Mouse (Mus musculus): ENCODE results near the gene Mrps6. TPM values are rescaled to one million over a fixed set of nuclear protein-coding genes. Genes with fewer than 3 reads are reported as not detected.
A peak's percentile ranks its signal among the peaks of the same experiment; 100 is the strongest.
"Not testable (repeated sequence)": the region's sequence is repeated elsewhere in the genome, so short reads cannot be mapped to it uniquely, and the experiment has no call there.

Gene Mrps6
- polyA plus RNA-seq, 1 experiment = 64.8 TPM

DNA sequence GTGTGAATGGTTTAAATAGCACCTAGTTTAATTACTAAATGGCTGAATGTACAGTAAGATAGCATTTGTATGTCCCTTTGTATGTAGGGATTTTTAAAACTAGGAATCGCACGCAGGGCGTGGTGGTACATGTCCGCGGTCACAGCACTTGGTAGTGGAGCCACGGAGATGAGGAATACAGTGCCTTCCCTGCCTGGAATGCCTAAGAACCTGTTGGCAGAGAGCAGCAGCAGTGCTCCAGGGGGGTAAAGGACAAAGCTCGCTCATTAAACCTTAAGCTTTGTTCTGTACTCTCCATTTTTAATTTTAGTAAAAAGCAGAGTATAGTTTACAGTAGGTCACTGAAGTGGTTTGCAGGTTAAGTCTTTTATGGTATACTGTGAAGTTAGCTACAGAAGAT is 3.5 kb downstream of the Mrps6 start:
- DNase-seq (ENCODE audit: extremely low spot score in 1 of 2, low spot score in 1 of 2) = no peak

DNA sequence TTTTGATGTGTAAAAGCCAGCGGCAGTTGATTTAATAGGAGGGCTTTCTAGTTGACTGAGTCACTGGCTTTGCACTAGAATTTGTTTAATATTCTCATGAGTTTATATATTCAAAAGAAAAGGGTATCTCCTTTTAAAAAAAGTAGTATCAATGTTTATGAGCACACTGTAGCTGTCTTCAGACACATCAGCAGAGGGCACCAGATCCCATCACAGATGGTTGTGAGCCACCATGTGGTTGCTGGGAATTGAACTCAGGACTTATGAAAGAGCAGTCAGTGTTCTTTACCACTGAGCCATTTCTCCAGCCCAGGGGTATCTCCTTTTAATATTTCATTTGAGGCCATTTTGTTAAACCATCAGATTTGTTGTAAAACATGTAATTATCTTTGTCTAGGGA is 4.8 kb downstream of the Mrps6 start:
- DNase-seq (ENCODE audit: extremely low spot score in 1 of 2, low spot score in 1 of 2) = no peak

DNA sequence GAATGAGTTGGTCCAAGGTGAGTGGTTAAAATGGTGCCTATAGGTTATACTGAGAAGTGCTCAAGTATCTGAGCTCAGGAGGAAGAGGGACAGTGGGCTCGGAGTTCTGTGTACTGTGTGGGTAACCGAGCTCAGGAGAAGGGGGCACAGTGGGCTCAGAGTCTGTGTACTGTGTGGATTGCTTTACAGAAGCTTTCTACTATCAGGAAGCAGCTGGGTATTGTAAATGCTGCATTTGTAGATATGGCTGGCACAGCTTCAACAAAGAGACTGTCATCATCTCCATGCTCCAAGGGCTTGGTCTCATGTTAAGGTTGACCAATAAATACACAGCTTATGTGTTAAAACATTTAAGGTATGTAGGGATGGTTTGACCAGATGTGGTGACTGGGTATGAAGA is 6.7 kb downstream of the Mrps6 start:
- no peak for DNase-seq (ENCODE audit: extremely low spot score in 1 of 2, low spot score in 1 of 2)

DNA sequence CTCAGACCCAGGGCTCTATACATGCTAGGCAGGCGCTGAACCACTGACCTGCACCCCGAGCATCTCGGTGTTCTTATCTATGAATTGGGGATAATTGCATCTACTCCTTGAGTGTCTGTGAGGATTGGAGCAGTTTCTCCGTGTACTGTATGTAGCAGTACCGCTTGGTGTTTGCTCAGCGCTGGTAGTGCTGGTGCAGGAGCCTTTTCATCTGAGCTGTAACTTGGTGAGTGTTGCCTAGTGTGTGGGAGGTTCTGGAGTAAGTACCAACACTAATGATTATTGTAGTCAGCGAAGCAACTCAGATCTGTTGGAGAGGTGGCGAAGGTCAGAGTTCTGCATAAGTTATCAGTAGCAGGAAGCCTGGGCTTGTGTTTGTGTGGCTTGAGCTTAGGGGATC is 12.3 kb downstream of the Mrps6 start:
- DNase-seq (ENCODE audit: extremely low spot score in 1 of 2, low spot score in 1 of 2) = no peak

- no peak for DNase-seq (ENCODE audit: extremely low spot score in 1 of 2, low spot score in 1 of 2)
Measured at GRCm38 (mm10) chr16:92076797-92077196, 18.7 kb downstream of the Mrps6 start.

DNA sequence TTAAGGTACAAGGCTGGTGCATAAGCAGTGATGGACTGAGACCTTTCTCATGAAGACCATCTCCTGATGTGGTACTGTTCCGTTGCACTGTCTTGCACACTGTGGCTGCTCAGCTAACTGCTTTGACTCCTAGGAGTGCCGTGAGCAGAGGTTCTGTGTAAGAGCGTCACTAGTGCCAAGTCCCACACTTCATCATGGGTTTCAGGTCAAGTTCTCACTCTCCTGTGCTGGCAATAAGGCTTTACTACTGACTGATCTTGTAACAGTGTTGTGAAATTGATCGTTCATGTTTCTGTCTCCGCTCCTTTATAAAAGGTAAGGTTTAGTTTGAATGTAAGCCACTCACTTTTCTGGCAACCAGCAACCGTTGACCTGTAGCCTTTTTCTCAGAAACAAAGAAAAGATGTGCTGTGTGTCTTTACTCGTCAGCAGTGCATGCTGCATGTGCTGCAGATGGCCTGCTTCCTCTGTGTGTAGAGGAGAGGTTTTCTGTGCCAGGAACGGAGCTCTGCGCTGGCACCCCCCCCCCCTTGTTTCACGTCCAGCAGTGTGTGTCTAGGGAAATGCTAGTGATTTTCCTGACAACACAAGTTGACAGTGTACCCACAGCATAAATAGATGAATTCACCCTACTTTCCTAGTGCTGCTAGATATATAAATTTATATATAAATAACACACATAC is 25.8 kb downstream of the Mrps6 start:
- no peak for DNase-seq (ENCODE audit: extremely low spot score in 1 of 2, low spot score in 1 of 2)

DNA sequence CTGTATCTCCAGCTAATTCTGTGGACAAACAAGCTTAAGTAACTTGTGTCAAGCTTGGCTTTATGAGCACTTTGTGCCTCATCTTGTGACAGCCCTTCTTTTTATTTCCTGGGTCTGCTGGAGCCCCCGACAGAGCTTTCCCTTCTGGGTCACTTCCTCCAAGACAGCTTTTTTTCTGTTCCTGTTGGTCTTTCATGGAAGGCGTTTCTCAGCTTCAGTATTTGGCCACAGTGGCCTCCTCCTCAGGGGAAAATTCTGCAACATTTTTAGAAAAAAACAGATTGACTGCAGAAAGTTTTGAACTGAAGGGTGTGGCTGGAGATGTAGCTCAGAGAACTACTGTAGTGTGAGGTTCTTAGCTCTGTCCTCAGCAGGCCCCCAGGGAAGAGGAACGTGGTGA is 31.2 kb downstream of the Mrps6 start:
- DNase-seq (ENCODE audit: extremely low spot score in 1 of 2, low spot score in 1 of 2) = no peak

DNA sequence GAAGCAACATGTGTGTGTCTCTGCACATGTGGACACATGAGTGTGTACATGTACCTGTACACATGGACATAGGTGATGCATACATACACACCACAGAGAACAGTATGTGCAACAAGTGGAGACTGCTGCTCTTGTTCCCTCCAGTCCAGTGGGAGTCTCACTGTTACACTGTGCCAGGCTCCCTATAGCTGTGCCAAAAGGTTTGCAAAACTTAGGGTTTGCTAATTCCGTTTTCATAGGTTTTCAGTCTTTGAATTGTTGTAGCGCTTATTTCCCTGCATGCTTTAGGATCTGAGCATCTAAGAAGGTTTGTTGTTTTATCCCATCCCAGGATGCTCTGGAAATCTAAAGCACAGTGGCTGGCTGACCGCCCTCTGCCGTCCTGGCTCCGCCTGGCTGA is 33.8 kb downstream of the Mrps6 start:
- no peak for DNase-seq (ENCODE audit: extremely low spot score in 1 of 2, low spot score in 1 of 2)

DNA sequence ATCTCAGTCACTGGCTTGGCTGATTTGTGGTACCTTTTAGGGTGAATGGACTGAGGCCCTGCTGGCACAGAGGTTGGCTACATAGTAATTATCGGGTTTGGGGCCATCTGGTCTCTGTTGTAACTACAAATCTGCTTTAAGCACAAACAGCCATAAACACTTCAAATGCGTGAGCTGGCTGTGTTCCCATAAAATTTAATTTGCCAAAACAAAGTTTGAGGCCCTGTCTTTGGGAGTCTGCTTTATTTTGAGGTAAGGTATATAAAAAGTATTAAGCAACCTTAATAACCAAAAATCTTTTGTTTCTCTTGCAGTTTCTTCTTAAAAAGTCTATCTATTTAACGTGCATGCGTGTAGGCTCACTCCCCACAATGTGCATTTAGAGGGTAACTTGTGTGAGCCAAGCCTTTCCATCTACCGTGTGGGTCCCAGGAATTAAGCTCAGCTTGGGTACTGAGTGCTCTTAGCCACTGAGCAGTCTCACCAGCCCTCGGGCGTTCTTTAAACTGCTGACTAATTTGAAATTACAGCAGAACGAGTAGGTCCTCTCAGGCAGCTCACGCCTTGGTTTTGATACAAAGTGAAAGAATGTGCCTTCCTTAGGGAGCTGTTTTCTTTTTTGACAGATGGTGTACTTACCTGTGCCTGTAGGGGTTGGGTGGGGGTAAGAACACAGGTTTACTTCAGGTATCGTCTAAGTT is 40.4 kb downstream of the Mrps6 start:
- no peak for DNase-seq (ENCODE audit: extremely low spot score in 1 of 2, low spot score in 1 of 2)

GRCm38 (mm10) chr16:92099598-92099997 is 41.5 kb downstream of the Mrps6 start:
- DNase-seq (ENCODE audit: extremely low spot score in 1 of 2, low spot score in 1 of 2) = no peak

GRCm38 (mm10) chr16:92100111-92100510 is 42.0 kb downstream of the Mrps6 start:
- peak in 1 of 2 experiments; percentile 37 for DNase-seq (ENCODE audit: extremely low spot score in 1 of 2, low spot score in 1 of 2)

DNA sequence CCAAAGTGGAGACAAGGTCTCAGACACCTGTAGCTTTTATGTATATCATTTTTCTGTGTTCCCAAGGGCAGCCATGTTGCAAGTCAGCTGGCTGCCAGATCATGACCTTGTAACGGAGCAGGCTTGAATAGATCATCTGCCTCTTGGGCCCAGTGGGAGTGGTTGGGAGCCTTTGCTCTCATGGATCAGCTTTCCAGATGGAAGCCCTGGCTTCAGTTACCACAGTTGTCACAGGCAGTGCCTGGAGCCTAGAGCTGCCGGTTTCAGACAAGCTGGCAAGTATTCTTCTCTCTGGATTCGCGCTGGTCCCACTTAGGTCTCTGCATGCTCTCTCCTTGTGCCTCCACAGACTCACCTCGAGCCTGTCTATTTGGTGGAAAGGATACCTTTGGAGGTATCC is 44.0 kb downstream of the Mrps6 start:
- DNase-seq (ENCODE audit: extremely low spot score in 1 of 2, low spot score in 1 of 2) = no peak

DNA sequence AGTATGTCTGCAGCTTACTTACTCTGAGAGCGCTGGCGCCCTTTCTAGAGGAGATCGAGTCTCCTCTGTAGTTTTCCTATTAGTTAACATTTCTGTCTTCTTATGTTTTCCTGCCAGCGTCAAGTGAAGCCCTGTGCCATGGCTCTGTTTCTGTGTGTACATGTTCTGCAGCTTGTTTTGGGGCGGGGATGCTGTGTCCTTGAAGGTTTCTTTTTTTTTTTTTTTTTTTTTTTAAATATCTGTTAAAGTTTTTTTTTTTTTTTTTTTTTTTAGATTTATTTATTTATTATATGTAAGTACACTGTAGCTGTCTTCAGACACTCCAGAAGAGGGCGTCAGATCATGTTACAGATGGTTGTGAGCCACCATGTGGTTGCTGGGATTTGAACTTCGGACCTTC is 44.9 kb downstream of the Mrps6 start:
- not testable (repeated sequence) for DNase-seq (ENCODE audit: extremely low spot score in 1 of 2, low spot score in 1 of 2)

DNA sequence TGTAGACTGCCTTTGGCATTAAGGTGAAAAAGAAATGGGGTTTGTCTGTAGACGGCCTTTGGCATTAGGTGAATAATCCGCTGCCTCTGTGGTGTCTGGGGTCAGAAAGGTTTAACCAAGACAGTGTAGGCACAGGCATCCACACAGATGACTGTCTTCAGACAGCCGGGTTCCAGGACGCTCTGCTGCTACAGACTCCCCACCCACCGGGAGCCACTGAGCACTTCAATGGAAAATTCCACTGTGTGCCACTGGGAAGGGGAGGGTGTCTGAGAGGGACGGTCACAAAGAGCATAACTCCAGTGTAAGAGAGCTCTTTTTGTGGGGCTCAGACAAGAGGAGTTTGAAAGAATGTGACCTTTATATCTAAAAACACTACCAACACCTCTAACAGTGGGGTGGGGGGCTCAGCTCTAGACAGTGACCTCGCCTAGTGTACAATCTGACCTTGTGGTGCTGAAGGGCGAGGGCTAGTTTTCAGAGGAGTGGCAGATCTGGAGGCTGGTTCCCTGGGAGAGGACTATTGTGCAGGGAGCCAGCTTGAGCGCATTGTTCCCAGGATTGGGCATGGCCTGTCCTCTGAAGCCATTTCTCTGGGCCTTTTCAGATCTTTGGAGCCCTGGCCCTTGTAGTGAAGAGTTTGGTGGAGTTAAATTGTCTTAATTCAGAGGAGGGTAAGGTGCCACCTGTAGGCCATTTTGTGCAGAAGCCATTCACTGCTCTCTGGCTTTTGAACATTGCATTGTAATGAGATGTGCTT is 45.7 kb downstream of the Mrps6 start:
- DNase-seq (ENCODE audit: extremely low spot score in 1 of 2, low spot score in 1 of 2) = peak in 1 of 2 experiments; percentile 40

DNA sequence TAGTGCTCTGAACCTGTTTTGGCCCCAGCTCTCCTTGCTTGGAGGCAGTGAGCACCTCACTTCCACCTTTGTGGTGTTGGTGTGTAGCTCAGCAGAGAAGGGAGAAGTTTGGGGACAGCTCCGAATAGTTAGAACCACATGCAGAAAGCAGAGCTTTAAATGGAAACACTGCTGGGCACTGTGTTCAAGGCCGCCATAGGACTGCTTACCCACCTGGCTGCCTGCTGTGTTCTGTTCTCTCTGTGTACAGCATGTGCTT is 46.2 kb downstream of the Mrps6 start:
- no peak for DNase-seq (ENCODE audit: extremely low spot score in 1 of 2, low spot score in 1 of 2)

- peak in 1 of 2 experiments; percentile 36 for DNase-seq (ENCODE audit: extremely low spot score in 1 of 2, low spot score in 1 of 2)
Measured at GRCm38 (mm10) chr16:92104951-92105350, 46.9 kb downstream of the Mrps6 start.

GRCm38 (mm10) chr16:92105631-92106030 is 47.6 kb downstream of the Mrps6 start:
- no peak for DNase-seq (ENCODE audit: extremely low spot score in 1 of 2, low spot score in 1 of 2)

- no peak for DNase-seq (ENCODE audit: extremely low spot score in 1 of 2, low spot score in 1 of 2)
Measured at GRCm38 (mm10) chr16:92107346-92107745, 49.3 kb downstream of the Mrps6 start.

GRCm38 (mm10) chr16:92114706-92115241 is 56.7 kb downstream of the Mrps6 start:
- DNase-seq (ENCODE audit: extremely low spot score in 1 of 2, low spot score in 1 of 2) = no peak

- peak; percentile 36 to 74 for DNase-seq (ENCODE audit: extremely low spot score in 1 of 2, low spot score in 1 of 2)
Measured at GRCm38 (mm10) chr16:92115611-92116421, 57.7 kb downstream of the Mrps6 start.

All from frontal cortex, adult 2 months (tissue).